Mouse (Mus musculus) forebrain, embryonic 12.5 days (tissue): Measurements from ENCODE around the gene Slc17a2. TPM values are rescaled to one million over a fixed set of nuclear protein-coding genes. Genes with fewer than 3 reads are reported as not detected.
"Not testable (repeated sequence)": the region's sequence is repeated elsewhere in the genome, so short reads cannot be mapped to it uniquely, and the experiment has no call there.

Experiments used
- ATAC-seq: fragments of 200-750 bp; cut with Nextera tagmentation; 2 replicates; pipeline ENCODE4 v1.8.0; 2017; ENCODE audit warnings: moderate TSS enrichment; ENCODE audit not compliant: low FRiP score
- H3K27ac ChIP-seq: fragments of 300-500 bp; sonication (generic); 2 replicates; pipeline ENCODE4 v1.5.1; 2016; ENCODE audit warnings: mild to moderate bottlenecking
- H3K27me3 ChIP-seq: fragments of 300-500 bp; sonication (generic); 2 replicates; pipeline ENCODE4 v1.6.1; 2016; ENCODE audit warnings: mild to moderate bottlenecking
- H3K36me3 ChIP-seq: fragments of 300-500 bp; sonication (generic); replicated peaks from 2 replicates; pipeline ENCODE4 v1.6.1; 2016; ENCODE audit warnings: mild to moderate bottlenecking
- H3K4me1 ChIP-seq: fragments of 300-500 bp; sonication (generic); 2 replicates; pipeline ENCODE4 v1.6.1; 2016
- H3K4me2 ChIP-seq: fragments of 300-500 bp; sonication (generic); 2 replicates; pipeline ENCODE4 v1.6.1; 2016; ENCODE audit warnings: mild to moderate bottlenecking, moderate library complexity
- H3K4me3 ChIP-seq: fragments of 300-500 bp; sonication (generic); replicated peaks from 2 replicates; pipeline ENCODE4 v1.5.1; 2016; ENCODE audit warnings: mild to moderate bottlenecking
- H3K9ac ChIP-seq: fragments of 300-500 bp; sonication (generic); 2 replicates; pipeline ENCODE4 v1.6.1; 2016; ENCODE audit warnings: mild to moderate bottlenecking
- H3K9me3 ChIP-seq: fragments of 300-500 bp; sonication (generic); 2 replicates; pipeline ENCODE4 v1.6.1; 2016
- WGBS: fragments of 180-500 bp; shearing (Covaris S2); methylation state at CpG from one replicate; pipeline ENCODE4 v1.1.7; 2016; 5-methylcytosine and 5-hydroxymethylcytosine counted together
- polyA plus RNA-seq: library from polyadenylated mRNA; unstranded; fragments of >200 nt; fragmentation: Nextera tagmentation; extraction: Ambion mirVana; gene quantifications from 2 replicates; pipeline ENCODE4 v1.2.1, GENCODE M21; 2016

Slc17a2 gene
- polyA plus RNA-seq, 1 experiment from 2014 or later: not detected

- Histone ChIP-seq H3K4me2 (peak overlapping the region; percentile 70), H3K27me3 (no peaks in the 10 kb centered on the region), H3K36me3 (no peaks in the 10 kb centered on the region), H3K9ac (peak overlapping the region; percentile 83), H3K27ac (peak overlapping the region; percentile 94), H3K9me3 (no peaks in the 10 kb centered on the region), H3K4me3 (peak overlapping the region; percentile 52), H3K4me1 (peaks cover 23% of the 10 kb centered on the region)
- ATAC-seq: no peak
- WGBS: 34% methylated on average over 12 of the region's 12 CpGs
These were observed 42.2 kb upstream of the Slc17a2 start for GRCm38 (mm10) chr13:23764324-23765171.

DNA sequence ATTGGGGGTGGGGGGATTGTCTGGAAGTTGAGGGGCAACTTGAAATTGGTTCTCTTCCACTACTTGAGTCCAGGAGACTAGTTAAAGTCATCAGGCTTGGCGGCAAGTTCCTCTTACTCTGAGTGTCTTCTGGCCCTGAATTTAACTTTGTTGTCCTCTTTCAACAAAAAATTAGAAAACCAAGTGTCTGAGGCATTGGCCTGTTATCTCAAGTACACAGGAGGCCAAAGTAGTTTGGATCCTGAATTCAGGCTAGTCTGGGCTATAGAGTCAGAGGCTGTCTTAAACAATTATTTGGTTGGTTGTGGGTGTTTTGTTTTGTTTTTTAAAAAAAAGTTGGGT lies 41.6 kb upstream of the Slc17a2 start:
- Histone ChIP-seq H3K27me3 (no peaks in the 10 kb centered on the region), H3K4me2 (0 out of 2 replicates have a peak overlapping the region, but pooled peaks have one; percentile 70), H3K36me3 (no peaks in the 10 kb centered on the region), H3K4me3 (no peak overlapping the region), H3K9ac (no peak overlapping the region), H3K9me3 (no peaks in the 10 kb centered on the region), H3K27ac (0 out of 2 replicates have a peak overlapping the region, but pooled peaks have one; percentile 25), H3K4me1 (peaks cover 18% of the 10 kb centered on the region)
- ATAC-seq: no peak
- WGBS: 66% methylated on average over 1 of the region's 1 CpGs

- Histone ChIP-seq H3K36me3 (no peaks in the 10 kb centered on the region), H3K27ac (no peak overlapping the region), H3K27me3 (no peaks in the 10 kb centered on the region), H3K4me1 (peaks cover 17% of the 10 kb centered on the region), H3K9me3 (no peaks in the 10 kb centered on the region), H3K4me2 (no peak overlapping the region), H3K4me3 (no peak overlapping the region), H3K9ac (no peak overlapping the region)
- ATAC-seq: no peak
These were observed 40.0 kb upstream of the Slc17a2 start for GRCm38 (mm10) chr13:23766772-23767171.

GRCm38 (mm10) chr13:23768834-23769397 lies 37.9 kb upstream of the Slc17a2 start:
- 42% methylated on average over 5 of the region's 5 CpGs for WGBS
- Histone ChIP-seq H3K36me3 (no peaks in the 10 kb centered on the region), H3K27ac (no peak overlapping the region), H3K4me3 (no peak overlapping the region), H3K27me3 (no peaks in the 10 kb centered on the region), H3K9me3 (no peaks in the 10 kb centered on the region), H3K4me2 (no peak overlapping the region), H3K9ac (no peak overlapping the region), H3K4me1 (peaks cover 16% of the 10 kb centered on the region)
- ATAC-seq: no peak

GRCm38 (mm10) chr13:23769613-23770012 lies 37.2 kb upstream of the Slc17a2 start, which contains the start of gene Trim38:
Gene Trim38, plus strand, starts transcription at chr13:23769913.
- not testable (repeated sequence) for H3K36me3 ChIP-seq, H3K4me2 ChIP-seq, H3K4me3 ChIP-seq, H3K9me3 ChIP-seq, H3K9ac ChIP-seq, H3K27ac ChIP-seq, ATAC-seq, H3K27me3 ChIP-seq
- peaks cover 10% of the 10 kb centered on the region for H3K4me1 ChIP-seq
- WGBS: 84% methylated on average over 2 of the region's 2 CpGs

- H3K9me3 ChIP-seq: no peaks in the 10 kb centered on the region
- H3K9ac ChIP-seq: no peak overlapping the region
- peak overlapping the region; percentile 41 for H3K4me2 ChIP-seq
- no peak overlapping the region for H3K27ac ChIP-seq
- H3K4me1 ChIP-seq: peaks cover 10% of the 10 kb centered on the region
- ATAC-seq: peak; percentile 90
- no peaks in the 10 kb centered on the region for H3K27me3 ChIP-seq
- no peaks in the 10 kb centered on the region for H3K36me3 ChIP-seq
- H3K4me3 ChIP-seq: no peak overlapping the region
- WGBS: 22% methylated on average over 21 of the region's 21 CpGs
These were observed 34.1 kb upstream of the Slc17a2 start for GRCm38 (mm10) chr13:23772561-23773313.

DNA sequence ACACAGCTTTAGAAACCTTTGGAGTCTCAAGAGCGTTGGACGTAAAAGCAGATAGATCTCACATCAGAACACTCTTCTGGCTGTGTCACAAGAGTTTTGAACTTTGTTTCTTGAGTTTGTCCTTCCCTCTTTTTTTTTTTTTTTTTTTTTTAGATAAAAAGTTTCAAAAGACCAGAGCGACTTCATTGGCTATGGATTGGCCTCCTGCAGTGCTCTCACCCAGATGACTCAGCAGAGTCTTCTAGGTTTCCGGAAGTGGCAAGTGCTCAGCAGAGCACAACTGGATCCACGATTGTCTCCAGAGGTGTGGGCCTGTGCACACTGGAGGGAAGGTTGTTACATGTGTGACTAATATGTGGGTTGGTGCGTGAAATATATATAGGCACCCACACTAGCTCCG lies 28.5 kb upstream of the Slc17a2 start:
- H3K4me1 ChIP-seq: no peaks in the 10 kb centered on the region
- H3K4me3 ChIP-seq: no peak overlapping the region
- H3K27ac ChIP-seq: no peak overlapping the region
- no peak overlapping the region for H3K4me2 ChIP-seq
- WGBS: 94% methylated on average over 7 of the region's 7 CpGs
- H3K9ac ChIP-seq: no peak overlapping the region
- no peaks in the 10 kb centered on the region for H3K27me3 ChIP-seq
- H3K9me3 ChIP-seq: no peaks in the 10 kb centered on the region
- H3K36me3 ChIP-seq: no peaks in the 10 kb centered on the region
- no peak for ATAC-seq

GRCm38 (mm10) chr13:23779025-23779424 lies 27.8 kb upstream of the Slc17a2 start:
- Histone ChIP-seq H3K4me1 (no peaks in the 10 kb centered on the region), H3K9ac (no peak overlapping the region), H3K9me3 (no peaks in the 10 kb centered on the region), H3K4me3 (no peak overlapping the region), H3K4me2 (no peak overlapping the region), H3K27ac (no peak overlapping the region), H3K36me3 (no peaks in the 10 kb centered on the region), H3K27me3 (no peaks in the 10 kb centered on the region)
- 89% methylated on average over 4 of the region's 4 CpGs for WGBS
- no peak for ATAC-seq

DNA sequence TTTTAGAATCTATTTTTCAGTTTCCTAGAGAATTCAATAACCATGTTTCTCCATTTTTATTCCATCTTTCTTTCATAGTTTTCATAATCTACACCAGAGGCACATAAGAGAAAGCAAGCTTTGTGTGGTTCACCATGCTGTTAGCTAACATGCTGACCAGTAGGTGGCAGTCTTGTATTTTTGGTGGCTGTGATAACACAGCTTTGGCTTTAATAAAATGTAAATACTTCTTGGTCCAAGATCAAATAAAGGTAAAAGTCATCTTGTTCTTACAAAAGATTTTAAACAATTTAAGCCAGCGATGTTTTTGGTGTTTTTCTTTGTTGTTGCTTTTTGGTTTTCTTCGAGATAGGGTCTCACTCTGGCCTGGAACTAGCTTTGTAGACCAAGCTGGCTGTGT lies 14.3 kb upstream of the Slc17a2 start:
- H3K9me3 ChIP-seq: no peaks in the 10 kb centered on the region
- no peak for ATAC-seq

GRCm38 (mm10) chr13:23799405-23799804 lies 7.4 kb upstream of the Slc17a2 start:
- Histone ChIP-seq H3K4me2 (no peak overlapping the region), H3K27me3 (no peaks in the 10 kb centered on the region), H3K9me3 (no peaks in the 10 kb centered on the region), H3K27ac (no peak overlapping the region), H3K36me3 (no peaks in the 10 kb centered on the region), H3K4me1 (no peaks in the 10 kb centered on the region), H3K9ac (no peak overlapping the region), H3K4me3 (no peak overlapping the region)
- WGBS: 85% methylated on average over 5 of the region's 5 CpGs
- no peak for ATAC-seq

More for the DNA sequence above, 14.3 kb upstream of the Slc17a2 start:
- H3K4me3 ChIP-seq: no peak overlapping the region
- no peak overlapping the region for H3K4me2 ChIP-seq
- 47% methylated on average over 2 of the region's 2 CpGs for WGBS
- no peaks in the 10 kb centered on the region for H3K27me3 ChIP-seq
- H3K4me1 ChIP-seq: no peaks in the 10 kb centered on the region
- H3K9ac ChIP-seq: no peak overlapping the region
- no peak overlapping the region for H3K27ac ChIP-seq
- H3K36me3 ChIP-seq: no peaks in the 10 kb centered on the region

DNA sequence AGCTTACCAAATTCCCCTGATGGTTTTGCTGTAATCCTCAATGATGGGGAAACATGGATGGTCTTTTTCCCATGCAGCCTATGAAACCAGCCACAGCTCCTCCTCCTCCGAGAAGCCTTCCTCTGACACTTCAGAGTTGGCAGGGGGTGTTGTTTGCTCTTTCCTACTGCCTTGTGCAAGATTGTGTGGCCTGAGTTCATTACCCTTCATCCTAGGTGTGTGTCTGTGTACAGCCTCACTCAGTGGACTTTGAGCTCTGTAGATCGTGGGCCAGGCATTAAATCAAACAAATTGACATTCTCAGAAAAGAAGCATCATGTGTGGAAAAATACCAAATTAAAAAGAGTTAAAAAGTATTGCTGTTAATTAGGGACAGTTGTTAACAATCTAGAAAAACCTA lies 2.3 kb upstream of the Slc17a2 start:
- H3K36me3 ChIP-seq: no peaks in the 10 kb centered on the region
- H3K27me3 ChIP-seq: no peaks in the 10 kb centered on the region
- no peak for ATAC-seq
- H3K9me3 ChIP-seq: no peaks in the 10 kb centered on the region
- no peaks in the 10 kb centered on the region for H3K4me1 ChIP-seq
- H3K9ac ChIP-seq: no peak overlapping the region
- WGBS: 88% methylated on average over 2 of the region's 2 CpGs
- H3K4me2 ChIP-seq: no peak overlapping the region
- no peak overlapping the region for H3K27ac ChIP-seq
- H3K4me3 ChIP-seq: no peak overlapping the region

DNA sequence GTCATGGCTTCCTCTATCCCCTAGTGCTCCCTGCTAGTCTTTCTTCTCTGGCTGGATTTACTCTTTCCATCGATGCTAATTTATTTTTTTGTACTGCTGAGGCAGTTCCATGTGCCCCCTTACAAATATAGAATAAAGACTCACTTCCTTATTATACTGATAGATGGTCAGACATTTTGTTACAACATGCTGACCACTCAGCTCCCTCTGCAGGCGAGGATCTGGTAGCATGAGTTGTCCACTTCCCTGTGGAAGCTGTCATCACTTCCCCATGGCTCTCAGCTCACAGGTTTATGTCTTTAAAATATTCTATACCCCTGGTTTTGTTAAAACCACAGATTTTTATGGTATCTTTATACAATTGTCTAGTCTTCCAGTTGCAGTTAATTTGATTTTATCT lies 9.4 kb downstream of the Slc17a2 start:
- no peak overlapping the region for H3K9ac ChIP-seq
- no peaks in the 10 kb centered on the region for H3K36me3 ChIP-seq
- no peak for ATAC-seq
- whole genome bisulfite sequencing: 77% methylated on average over 2 of the region's 2 CpGs
- no peaks in the 10 kb centered on the region for H3K4me1 ChIP-seq
- no peak overlapping the region for H3K4me3 ChIP-seq
- no peak overlapping the region for H3K27ac ChIP-seq
- no peak overlapping the region for H3K4me2 ChIP-seq
- H3K9me3 ChIP-seq: no peaks in the 10 kb centered on the region
- no peaks in the 10 kb centered on the region for H3K27me3 ChIP-seq
